Mouse (Mus musculus): Measurements from ENCODE around the gene Gpc5. TPM values are rescaled to one million over a fixed set of nuclear protein-coding genes. Genes with fewer than 3 reads are reported as not detected.

Gpc5 gene
- polyA plus RNA-seq, 1 experiment from 2014 or later: 10.4 TPM

GRCm38 (mm10) chr14:115467960-115468359 is 375.9 kb downstream of the Gpc5 start:
- H3K4me1 ChIP-seq (ENCODE audit: control insufficient read depth, insufficient read depth, low read length): no peaks in the 10 kb centered on the region
- no peak overlapping the region for H3K27ac ChIP-seq (ENCODE audit: low read length)
- H3K36me3 ChIP-seq (ENCODE audit: control insufficient read depth, insufficient read depth, low read length): no peaks in the 10 kb centered on the region
- no peak overlapping the region for H3K4me2 ChIP-seq (ENCODE audit: low read length)
- ATAC-seq: no peak
- no peaks in the 10 kb centered on the region for H3K9me3 ChIP-seq (replicated peaks; ENCODE audit: control insufficient read depth, low read length, poor library complexity, severe bottlenecking)
- no peaks in the 10 kb centered on the region for H3K27me3 ChIP-seq (ENCODE audit: control insufficient read depth, insufficient read depth, low read depth, low read length)
- H3K4me3 ChIP-seq (ENCODE audit: low read depth, low read length): no peak overlapping the region
- WGBS: 62% methylated on average over 5 of the region's 5 CpGs
- H3K9ac ChIP-seq (ENCODE audit: low read depth, low read length): no peak overlapping the region

DNA sequence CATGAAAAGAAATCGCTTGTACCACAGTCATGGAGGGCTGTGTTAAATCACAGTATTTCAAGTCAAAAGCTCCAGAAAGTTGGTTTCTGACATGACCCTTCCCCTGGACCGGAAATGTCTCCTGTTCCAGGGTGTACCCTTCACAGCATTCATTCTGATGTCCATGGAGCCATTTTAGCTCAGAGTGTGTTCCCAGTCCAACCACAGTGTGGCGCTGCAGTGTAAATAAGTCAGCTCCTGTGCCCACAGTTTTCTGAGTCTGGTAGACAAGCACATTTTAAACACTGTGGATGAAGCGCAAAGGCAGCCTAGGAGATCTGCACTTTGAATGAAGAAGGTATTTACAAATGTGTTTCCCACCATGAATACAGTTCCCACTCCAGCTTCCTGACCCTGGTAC is 383.2 kb downstream of the Gpc5 start:
- Histone ChIP-seq H3K27me3 (ENCODE audit: control insufficient read depth, insufficient read depth, low read depth, low read length) (no peaks in the 10 kb centered on the region), H3K4me2 (ENCODE audit: low read length) (no peak overlapping the region), H3K4me1 (ENCODE audit: control insufficient read depth, insufficient read depth, low read length) (no peaks in the 10 kb centered on the region), H3K36me3 (ENCODE audit: control insufficient read depth, insufficient read depth, low read length) (no peaks in the 10 kb centered on the region), H3K27ac (ENCODE audit: low read length) (no peak overlapping the region), H3K9ac (ENCODE audit: low read depth, low read length) (no peak overlapping the region), H3K4me3 (ENCODE audit: low read depth, low read length) (no peak overlapping the region), H3K9me3 (replicated peaks; ENCODE audit: control insufficient read depth, low read length, poor library complexity, severe bottlenecking) (no peaks in the 10 kb centered on the region)
- ATAC-seq: no peak
- 45% methylated on average over 4 of the region's 4 CpGs for WGBS

DNA sequence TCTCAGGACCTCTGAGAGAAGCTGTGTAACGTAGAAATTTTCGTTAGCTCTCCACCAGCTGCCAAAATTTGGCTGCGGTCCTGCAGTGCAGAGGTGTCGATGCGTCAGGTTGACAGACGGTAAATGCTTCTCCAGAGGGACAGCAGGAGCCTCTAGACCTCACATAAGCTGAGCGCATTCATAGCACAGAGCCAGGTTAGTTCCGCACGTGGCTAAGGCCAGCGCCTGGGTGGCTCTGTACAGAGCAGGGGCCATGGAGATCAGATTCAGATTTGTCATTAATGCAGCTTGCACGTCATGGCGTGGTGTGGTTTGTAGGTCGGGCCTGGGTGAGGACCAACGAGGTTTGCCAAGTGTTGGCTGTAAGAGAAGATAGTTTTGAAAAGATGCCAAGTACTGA is 385.3 kb downstream of the Gpc5 start:
- H3K9ac ChIP-seq (ENCODE audit: low read depth, low read length): no peak overlapping the region
- no peak for ATAC-seq
- H3K27me3 ChIP-seq (ENCODE audit: control insufficient read depth, insufficient read depth, low read depth, low read length): no peaks in the 10 kb centered on the region
- no peaks in the 10 kb centered on the region for H3K9me3 ChIP-seq (replicated peaks; ENCODE audit: control insufficient read depth, low read length, poor library complexity, severe bottlenecking)
- H3K27ac ChIP-seq (ENCODE audit: low read length): no peak overlapping the region
- 68% methylated on average over 14 of the region's 14 CpGs for WGBS
- no peaks in the 10 kb centered on the region for H3K4me1 ChIP-seq (ENCODE audit: control insufficient read depth, insufficient read depth, low read length)
- no peak overlapping the region for H3K4me3 ChIP-seq (ENCODE audit: low read depth, low read length)
- H3K36me3 ChIP-seq (ENCODE audit: control insufficient read depth, insufficient read depth, low read length): no peaks in the 10 kb centered on the region
- H3K4me2 ChIP-seq (ENCODE audit: low read length): no peak overlapping the region

DNA sequence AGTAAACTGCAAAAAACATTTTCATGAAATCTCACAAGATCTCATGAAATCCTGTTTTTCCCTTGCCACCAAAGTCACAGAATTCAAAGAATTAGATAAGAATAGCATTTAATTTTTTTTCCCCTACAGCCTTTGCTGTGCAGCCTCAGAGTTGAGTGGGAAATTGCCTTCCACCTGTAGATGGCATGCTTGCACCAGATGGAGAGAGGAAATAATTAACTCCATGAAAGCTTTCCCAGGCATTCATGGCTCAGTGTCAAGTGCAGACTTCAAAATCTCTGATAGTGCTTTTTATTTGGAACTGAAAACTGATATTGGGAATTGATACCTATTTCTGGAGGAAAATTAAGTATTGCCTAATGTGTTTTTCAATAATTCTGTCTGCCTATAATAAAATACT is 393.1 kb downstream of the Gpc5 start:
- H3K4me1 ChIP-seq (ENCODE audit: control insufficient read depth, insufficient read depth, low read length): no peaks in the 10 kb centered on the region
- no peaks in the 10 kb centered on the region for H3K9me3 ChIP-seq (replicated peaks; ENCODE audit: control insufficient read depth, low read length, poor library complexity, severe bottlenecking)
- no peaks in the 10 kb centered on the region for H3K27me3 ChIP-seq (ENCODE audit: control insufficient read depth, insufficient read depth, low read depth, low read length)
- no peak for ATAC-seq
- H3K4me3 ChIP-seq (ENCODE audit: low read depth, low read length): no peak overlapping the region
- H3K4me2 ChIP-seq (ENCODE audit: low read length): no peak overlapping the region
- H3K36me3 ChIP-seq (ENCODE audit: control insufficient read depth, insufficient read depth, low read length): no peaks in the 10 kb centered on the region
- no peak overlapping the region for H3K9ac ChIP-seq (ENCODE audit: low read depth, low read length)
- H3K27ac ChIP-seq (ENCODE audit: low read length): no peak overlapping the region

GRCm38 (mm10) chr14:115500794-115501193 is 408.8 kb downstream of the Gpc5 start:
- no peaks in the 10 kb centered on the region for H3K36me3 ChIP-seq (ENCODE audit: control insufficient read depth, insufficient read depth, low read length)
- H3K27ac ChIP-seq (ENCODE audit: low read length): no peak overlapping the region
- H3K4me3 ChIP-seq (ENCODE audit: low read depth, low read length): no peak overlapping the region
- WGBS: 40% methylated on average over 6 of the region's 6 CpGs
- H3K9me3 ChIP-seq (replicated peaks; ENCODE audit: control insufficient read depth, low read length, poor library complexity, severe bottlenecking): no peaks in the 10 kb centered on the region
- no peak overlapping the region for H3K9ac ChIP-seq (ENCODE audit: low read depth, low read length)
- no peaks in the 10 kb centered on the region for H3K27me3 ChIP-seq (ENCODE audit: control insufficient read depth, insufficient read depth, low read depth, low read length)
- ATAC-seq: no peak
- H3K4me1 ChIP-seq (ENCODE audit: control insufficient read depth, insufficient read depth, low read length): no peaks in the 10 kb centered on the region
- H3K4me2 ChIP-seq (ENCODE audit: low read length): no peak overlapping the region

DNA sequence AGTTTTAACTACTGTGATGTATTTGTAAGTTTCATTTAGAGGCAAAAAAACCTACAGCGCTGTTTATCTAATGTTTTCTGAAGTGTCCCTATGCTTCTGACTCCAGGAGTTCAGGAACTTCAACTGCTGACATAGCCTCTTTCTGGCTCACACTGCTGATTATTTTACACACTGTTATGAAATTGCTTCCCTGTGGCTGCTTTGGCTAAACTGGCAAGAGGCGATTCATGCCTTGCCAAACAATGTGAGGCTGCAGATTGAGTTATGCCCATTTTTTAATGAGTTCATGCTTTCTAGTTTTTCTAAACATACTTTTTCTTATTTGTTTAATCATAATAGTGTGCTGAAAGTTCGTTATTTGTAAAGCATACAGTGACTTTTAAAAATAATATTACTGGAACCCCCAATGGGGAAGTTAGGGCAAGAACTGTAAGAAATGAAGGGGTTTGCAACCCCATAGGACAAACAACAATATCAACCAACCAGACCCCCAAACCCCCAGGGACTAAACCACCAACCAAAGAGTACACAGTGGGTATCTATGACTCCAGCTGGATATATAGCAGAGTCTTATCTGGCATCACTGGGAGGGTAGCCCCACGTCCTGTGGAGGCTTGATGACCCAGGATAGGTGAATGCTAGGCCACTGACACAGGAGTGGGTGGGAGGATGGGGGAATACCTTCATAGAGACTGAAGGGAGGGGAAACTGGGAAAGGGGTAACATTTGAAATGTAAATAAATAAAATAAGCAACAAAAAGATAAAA is 454.7 kb downstream of the Gpc5 start:
- H3K4me2 ChIP-seq (ENCODE audit: low read length): no peak overlapping the region
- no peaks in the 10 kb centered on the region for H3K4me1 ChIP-seq (ENCODE audit: control insufficient read depth, insufficient read depth, low read length)
- ATAC-seq: no peak
- WGBS: 80% methylated on average over 4 of the region's 4 CpGs
- no peaks in the 10 kb centered on the region for H3K27me3 ChIP-seq (ENCODE audit: control insufficient read depth, insufficient read depth, low read depth, low read length)
- no peak overlapping the region for H3K4me3 ChIP-seq (ENCODE audit: low read depth, low read length)
- H3K9ac ChIP-seq (ENCODE audit: low read depth, low read length): no peak overlapping the region
- H3K27ac ChIP-seq (ENCODE audit: low read length): no peak overlapping the region
- no peaks in the 10 kb centered on the region for H3K9me3 ChIP-seq (replicated peaks; ENCODE audit: control insufficient read depth, low read length, poor library complexity, severe bottlenecking)
- H3K36me3 ChIP-seq (ENCODE audit: control insufficient read depth, insufficient read depth, low read length): no peaks in the 10 kb centered on the region

DNA sequence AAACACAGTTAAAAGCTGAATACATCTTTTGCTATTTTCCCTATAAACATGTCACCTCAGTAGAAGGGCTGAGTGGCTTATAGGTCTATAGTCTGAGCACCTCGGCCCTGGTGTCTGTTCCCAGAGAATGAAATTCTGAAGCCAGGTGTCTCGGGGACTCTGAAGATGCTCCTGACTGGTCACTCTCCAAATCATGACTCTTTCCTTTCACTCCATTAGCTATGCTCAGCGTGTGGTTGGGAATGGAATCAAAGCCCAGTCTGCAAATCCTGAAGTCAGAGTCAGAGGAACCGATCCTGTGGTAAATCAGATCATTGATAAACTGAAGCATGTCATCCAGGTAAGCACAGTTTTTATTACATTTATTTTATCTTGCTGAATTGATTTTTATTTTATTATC is 460.0 kb downstream of the Gpc5 start:
- Histone ChIP-seq H3K27ac (ENCODE audit: low read length) (no peak overlapping the region), H3K4me2 (ENCODE audit: low read length) (no peak overlapping the region), H3K27me3 (ENCODE audit: control insufficient read depth, insufficient read depth, low read depth, low read length) (no peaks in the 10 kb centered on the region), H3K9me3 (replicated peaks; ENCODE audit: control insufficient read depth, low read length, poor library complexity, severe bottlenecking) (no peaks in the 10 kb centered on the region), H3K9ac (ENCODE audit: low read depth, low read length) (no peak overlapping the region), H3K4me3 (ENCODE audit: low read depth, low read length) (no peak overlapping the region), H3K4me1 (ENCODE audit: control insufficient read depth, insufficient read depth, low read length) (no peaks in the 10 kb centered on the region), H3K36me3 (ENCODE audit: control insufficient read depth, insufficient read depth, low read length) (no peaks in the 10 kb centered on the region)
- WGBS: 52% methylated on average over 4 of the region's 4 CpGs
- no peak for ATAC-seq

GRCm38 (mm10) chr14:115580466-115581255 is 488.6 kb downstream of the Gpc5 start:
- Histone ChIP-seq H3K4me2 (ENCODE audit: low read length) (no peak overlapping the region), H3K4me3 (ENCODE audit: low read depth, low read length) (no peak overlapping the region), H3K27ac (ENCODE audit: low read length) (no peak overlapping the region), H3K4me1 (ENCODE audit: control insufficient read depth, insufficient read depth, low read length) (no peaks in the 10 kb centered on the region), H3K9ac (ENCODE audit: low read depth, low read length) (no peak overlapping the region), H3K9me3 (replicated peaks; ENCODE audit: control insufficient read depth, low read length, poor library complexity, severe bottlenecking) (no peaks in the 10 kb centered on the region), H3K36me3 (ENCODE audit: control insufficient read depth, insufficient read depth, low read length) (no peaks in the 10 kb centered on the region), H3K27me3 (ENCODE audit: control insufficient read depth, insufficient read depth, low read depth, low read length) (no peaks in the 10 kb centered on the region)
- ATAC-seq: no peak
- 78% methylated on average over 3 of the region's 3 CpGs for WGBS

- Histone ChIP-seq H3K27ac (ENCODE audit: low read length) (no peak overlapping the region), H3K4me1 (ENCODE audit: control insufficient read depth, insufficient read depth, low read length) (no peaks in the 10 kb centered on the region), H3K36me3 (ENCODE audit: control insufficient read depth, insufficient read depth, low read length) (no peaks in the 10 kb centered on the region), H3K9ac (ENCODE audit: low read depth, low read length) (no peak overlapping the region), H3K9me3 (replicated peaks; ENCODE audit: control insufficient read depth, low read length, poor library complexity, severe bottlenecking) (no peaks in the 10 kb centered on the region), H3K4me2 (ENCODE audit: low read length) (no peak overlapping the region), H3K27me3 (ENCODE audit: control insufficient read depth, insufficient read depth, low read depth, low read length) (no peaks in the 10 kb centered on the region), H3K4me3 (ENCODE audit: low read depth, low read length) (no peak overlapping the region)
- 88% methylated on average over 2 of the region's 2 CpGs for WGBS
- no peak for ATAC-seq
These were observed 489.2 kb downstream of the Gpc5 start for GRCm38 (mm10) chr14:115581256-115581633.
